Mouse (Mus musculus) heart, embryonic 14.5 days (tissue): ENCODE results near the gene Hscb. TPM values are rescaled to one million over a fixed set of nuclear protein-coding genes. Genes with fewer than 3 reads are reported as not detected.

Source experiments
- ATAC-seq: fragments of 200-750 bp; cut with Nextera tagmentation; 2 replicates; pipeline ENCODE4 v1.8.0; 2017; ENCODE audit warnings: low read depth, moderate TSS enrichment; ENCODE audit not compliant: insufficient number of reproducible peaks, insufficient read depth, low FRiP score
- H3K27ac ChIP-seq, 2 experiments: fragments of 200-500 bp in 1 of 2; fragments of 300-500 bp in 1 of 2; sonication (generic) in 1 of 2; replicated peaks in 1 of 2; 2 replicates each; pipeline ENCODE4 v1.5.1; 2012 to 2014; ENCODE audit warnings: low read depth in 2 of 2, low read length in 2 of 2, control low read depth in 1 of 2, mild to moderate bottlenecking in 1 of 2, mixed read lengths in 1 of 2; ENCODE audit not compliant: control insufficient read depth in 1 of 2, insufficient read depth in 1 of 2
- H3K27me3 ChIP-seq: fragments of 300-500 bp; sonication (generic); 2 replicates; pipeline ENCODE4 v1.6.1; 2014; ENCODE audit warnings: mild to moderate bottlenecking, low read length, control low read depth; ENCODE audit not compliant: control insufficient read depth, insufficient read depth
- H3K36me3 ChIP-seq: fragments of 300-500 bp; sonication (generic); 2 replicates; pipeline ENCODE4 v1.6.1; 2014; ENCODE audit warnings: mild to moderate bottlenecking, control low read depth, low read length, mixed read lengths; ENCODE audit not compliant: control insufficient read depth, insufficient read depth
- H3K4me1 ChIP-seq, 2 experiments: fragments of 200-500 bp in 1 of 2; fragments of 300-500 bp in 1 of 2; sonication (generic) in 1 of 2; 2 replicates each; pipeline ENCODE4 v1.6.1; 2012 to 2014; ENCODE audit warnings: low read length in 2 of 2, control low read depth in 1 of 2, mixed read lengths in 1 of 2; ENCODE audit not compliant: control insufficient read depth in 2 of 2, insufficient read depth in 2 of 2
- H3K4me2 ChIP-seq: fragments of 300-500 bp; sonication (generic); 2 replicates; pipeline ENCODE4 v1.6.1; 2014; ENCODE audit warnings: mild to moderate bottlenecking, low read length
- H3K4me3 ChIP-seq, 2 experiments: fragments of 200-500 bp in 1 of 2; fragments of 300-500 bp in 1 of 2; sonication (generic) in 1 of 2; 2 replicates each; pipeline ENCODE4 v1.5.1; 2012 to 2014; ENCODE audit warnings: low read length in 2 of 2, mild to moderate bottlenecking in 2 of 2, control low read depth in 1 of 2, low read depth in 1 of 2, moderate library complexity in 1 of 2; ENCODE audit not compliant: control insufficient read depth in 1 of 2, insufficient read depth in 1 of 2
- H3K9ac ChIP-seq: fragments of 300-500 bp; sonication (generic); 2 replicates; pipeline ENCODE4 v1.6.1; 2014; ENCODE audit warnings: mild to moderate bottlenecking, low read length
- H3K9me3 ChIP-seq: fragments of 300-500 bp; sonication (generic); 2 replicates; pipeline ENCODE4 v1.6.1; 2016; ENCODE audit warnings: low read length, control low read depth; ENCODE audit not compliant: control insufficient read depth
- WGBS: fragments of 180-500 bp; shearing (Covaris S2); extraction: QIAGEN DNeasy Blood & Tissue Kit; methylation state at CpG from one replicate; pipeline ENCODE4 v1.1.7; 2014; 5-methylcytosine and 5-hydroxymethylcytosine counted together
- polyA plus RNA-seq: library from polyadenylated mRNA; unstranded; fragments of >200 nt; fragmentation: Nextera tagmentation; extraction: Ambion mirVana; gene quantifications from 2 replicates; pipeline ENCODE4 v1.2.1, GENCODE M21; 2014

Hscb gene
- polyA plus RNA-seq, 1 experiment from 2014 or later = 23.1 TPM

- Histone ChIP-seq H3K9ac (no peak overlapping the region), H3K9me3 (no peaks in the 10 kb centered on the region), H3K4me2 (no peak overlapping the region), H3K27ac (no peak overlapping the region), H3K27me3 (no peaks in the 10 kb centered on the region), H3K36me3 (peaks cover 13% of the 10 kb centered on the region; the same call in 1 of the 2 replicates), H3K4me1 (peaks cover 3 to 8% of the 10 kb centered on the region in 2 experiments; a peak in 3 of 4 replicates), H3K4me3 (no peak overlapping the region)
- ATAC-seq = no peak
These were observed 35.1 kb upstream of the Hscb start for GRCm38 (mm10) chr5:110874711-110875110.

- 96% methylated on average over 6 of the region's 6 CpGs for WGBS
- Histone ChIP-seq H3K4me3 (no peak overlapping the region), H3K36me3 (peaks cover 13% of the 10 kb centered on the region; the same call in 1 of the 2 replicates), H3K27me3 (no peaks in the 10 kb centered on the region), H3K4me1 (peaks cover 3 to 8% of the 10 kb centered on the region in 2 experiments; a peak in 3 of 4 replicates), H3K9ac (no peak overlapping the region), H3K27ac (no peak overlapping the region), H3K4me2 (no peak overlapping the region), H3K9me3 (no peaks in the 10 kb centered on the region)
- no peak for ATAC-seq
These were observed 33.6 kb upstream of the Hscb start for GRCm38 (mm10) chr5:110873160-110873559.

- no peaks in the 10 kb centered on the region for H3K27me3 ChIP-seq
- peaks cover 0 to 3% of the 10 kb centered on the region in 2 experiments; a peak in 2 of 4 replicates for H3K4me1 ChIP-seq
- no peak overlapping the region for H3K4me3 ChIP-seq
- H3K36me3 ChIP-seq = peaks cover 30% of the 10 kb centered on the region
- no peak overlapping the region for H3K4me2 ChIP-seq
- WGBS = 53% methylated on average over 8 of the region's 8 CpGs
- H3K9ac ChIP-seq = no peak overlapping the region
- ATAC-seq = no peak
- no peaks in the 10 kb centered on the region for H3K9me3 ChIP-seq
- no peak overlapping the region; a peak in 1 of 4 replicates for H3K27ac ChIP-seq
These were observed 29.7 kb upstream of the Hscb start for GRCm38 (mm10) chr5:110869242-110869669.

- no peak for ATAC-seq
- Histone ChIP-seq H3K4me2 (no peak overlapping the region), H3K4me1 (no peaks in the 10 kb centered on the region; a peak in 1 of 4 replicates), H3K36me3 (peaks cover 34% of the 10 kb centered on the region), H3K27ac (no peak overlapping the region), H3K27me3 (no peaks in the 10 kb centered on the region), H3K9me3 (no peaks in the 10 kb centered on the region), H3K9ac (no peak overlapping the region), H3K4me3 (no peak overlapping the region)
- WGBS = 59% methylated on average over 4 of the region's 4 CpGs
These were observed 28.9 kb upstream of the Hscb start for GRCm38 (mm10) chr5:110868460-110868859.

- peak overlapping the region in 1 of 2 experiments; percentile 83; a peak in 2 of 4 replicates for H3K27ac ChIP-seq
These were observed 20.9 kb upstream of the Hscb start for GRCm38 (mm10) chr5:110860445-110860844.

GRCm38 (mm10) chr5:110859013-110859650 lies 19.6 kb upstream of the Hscb start:
- H3K9ac ChIP-seq = peak overlapping the region; percentile 41; the same call in 1 of the 2 replicates
- H3K27me3 ChIP-seq = no peaks in the 10 kb centered on the region
- peak overlapping the region; percentile 19 to 29; a peak in 3 of 4 replicates for H3K4me3 ChIP-seq
- peaks cover 4 to 15% of the 10 kb centered on the region in 2 experiments; a peak in 2 of 4 replicates for H3K4me1 ChIP-seq
- H3K36me3 ChIP-seq = peaks cover 24% of the 10 kb centered on the region
- H3K27ac ChIP-seq = peak overlapping the region; percentile 68 to 83
- WGBS = 35% methylated on average over 13 of the region's 13 CpGs
- H3K9me3 ChIP-seq = no peaks in the 10 kb centered on the region
- peak overlapping the region; percentile 46 for H3K4me2 ChIP-seq
- ATAC-seq = no peak

More at GRCm38 (mm10) chr5:110860445-110860844, 20.9 kb upstream of the Hscb start:
- peaks cover 4 to 15% of the 10 kb centered on the region in 2 experiments; a peak in 2 of 4 replicates for H3K4me1 ChIP-seq
- no peak for ATAC-seq
- peaks cover 24% of the 10 kb centered on the region for H3K36me3 ChIP-seq
- no peak overlapping the region for H3K4me2 ChIP-seq
- no peak overlapping the region for H3K4me3 ChIP-seq
- no peak overlapping the region for H3K9ac ChIP-seq
- WGBS = 84% methylated on average over 5 of the region's 5 CpGs
- H3K9me3 ChIP-seq = no peaks in the 10 kb centered on the region
- no peaks in the 10 kb centered on the region for H3K27me3 ChIP-seq

- H3K4me3 ChIP-seq = no peak overlapping the region
- ATAC-seq = no peak
- WGBS = 13% methylated on average over 5 of the region's 5 CpGs
- H3K27ac ChIP-seq = peak overlapping the region in 1 of 2 experiments; percentile 50; a peak in 2 of 4 replicates
- no peak overlapping the region for H3K9ac ChIP-seq
- H3K4me1 ChIP-seq = peaks cover 4 to 15% of the 10 kb centered on the region in 2 experiments; a peak in 2 of 4 replicates
- H3K27me3 ChIP-seq = no peaks in the 10 kb centered on the region
- no peaks in the 10 kb centered on the region for H3K9me3 ChIP-seq
- H3K36me3 ChIP-seq = peaks cover 17% of the 10 kb centered on the region
- H3K4me2 ChIP-seq = no peak overlapping the region
These were observed 17.5 kb upstream of the Hscb start for GRCm38 (mm10) chr5:110857091-110857490.
